Mouse (Mus musculus) cerebellum, postnatal 10 days (tissue): ENCODE measurements around the gene Adam19.
A peak's percentile ranks its signal among the peaks of the same experiment; 100 is the strongest.

ENCODE experiments used
- DNase-seq, 2 experiments: peaks; one replicate each; pipeline ENCODE4 v3.0.0; 2021; ENCODE audit warnings: mixed read lengths in 2 of 2

The Adam19 gene

GRCm38 (mm10) chr11:46109206-46109605 lies 53.4 kb downstream of the Adam19 start:
- DNase-seq, result no peak

GRCm38 (mm10) chr11:46110156-46110944 lies 54.6 kb downstream of the Adam19 start:
- peak; percentile 33 to 42 for DNase-seq

GRCm38 (mm10) chr11:46110945-46111287 lies 55.1 kb downstream of the Adam19 start:
- DNase-seq, result no peak

GRCm38 (mm10) chr11:46113211-46113610 lies 57.4 kb downstream of the Adam19 start:
- no peak for DNase-seq

GRCm38 (mm10) chr11:46114221-46114620 lies 58.4 kb downstream of the Adam19 start:
- DNase-seq, result peak; percentile 39 to 50

- no peak for DNase-seq
These were observed 59.2 kb downstream of the Adam19 start for GRCm38 (mm10) chr11:46115011-46115410.

- no peak for DNase-seq
These were observed 59.8 kb downstream of the Adam19 start for GRCm38 (mm10) chr11:46115411-46116173.

DNA sequence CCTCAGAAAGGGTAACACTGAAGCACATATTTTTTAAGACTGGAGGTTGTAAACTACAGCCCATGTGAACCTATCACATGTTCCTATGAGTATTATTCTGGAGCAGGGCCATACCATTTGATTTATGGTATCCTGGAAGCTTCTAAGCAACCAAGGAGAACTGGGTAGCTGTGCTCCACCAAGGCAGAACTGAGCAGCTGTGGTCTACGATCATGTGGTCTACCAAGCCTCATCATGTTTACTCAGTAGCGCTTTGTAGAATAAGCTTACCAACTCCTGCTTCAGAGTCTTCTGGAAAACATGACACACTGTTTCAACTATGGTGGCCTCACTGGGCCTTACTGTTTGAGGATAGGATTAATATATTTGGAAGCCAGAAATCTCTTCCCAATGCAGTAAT lies 60.7 kb downstream of the Adam19 start:
- no peak for DNase-seq

- no peak for DNase-seq
These were observed 63.8 kb downstream of the Adam19 start for GRCm38 (mm10) chr11:46119624-46120023.

GRCm38 (mm10) chr11:46120084-46120483 lies 64.3 kb downstream of the Adam19 start:
- DNase-seq, result no peak

GRCm38 (mm10) chr11:46121666-46122065 lies 65.9 kb downstream of the Adam19 start:
- no peak for DNase-seq

DNA sequence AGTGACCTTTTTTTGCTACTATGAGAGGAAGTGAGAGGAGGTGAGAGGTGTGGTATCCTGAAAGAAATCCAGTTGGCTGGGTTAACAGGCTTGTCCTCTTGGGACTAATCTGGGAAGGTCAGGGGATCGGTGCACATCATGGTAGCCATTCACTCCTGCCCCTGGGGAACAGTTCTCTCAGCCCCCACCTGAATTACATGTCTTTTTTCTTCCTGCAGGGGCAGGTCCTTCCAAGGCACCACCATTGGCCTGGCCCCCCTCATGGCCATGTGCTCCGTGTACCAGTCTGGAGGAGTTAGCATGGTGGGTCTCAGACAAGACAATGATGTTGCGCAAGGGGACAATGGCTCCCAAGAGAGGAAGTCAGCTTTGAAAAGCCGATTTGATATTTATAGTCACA lies 67.1 kb downstream of the Adam19 start:
- no peak for DNase-seq

DNA sequence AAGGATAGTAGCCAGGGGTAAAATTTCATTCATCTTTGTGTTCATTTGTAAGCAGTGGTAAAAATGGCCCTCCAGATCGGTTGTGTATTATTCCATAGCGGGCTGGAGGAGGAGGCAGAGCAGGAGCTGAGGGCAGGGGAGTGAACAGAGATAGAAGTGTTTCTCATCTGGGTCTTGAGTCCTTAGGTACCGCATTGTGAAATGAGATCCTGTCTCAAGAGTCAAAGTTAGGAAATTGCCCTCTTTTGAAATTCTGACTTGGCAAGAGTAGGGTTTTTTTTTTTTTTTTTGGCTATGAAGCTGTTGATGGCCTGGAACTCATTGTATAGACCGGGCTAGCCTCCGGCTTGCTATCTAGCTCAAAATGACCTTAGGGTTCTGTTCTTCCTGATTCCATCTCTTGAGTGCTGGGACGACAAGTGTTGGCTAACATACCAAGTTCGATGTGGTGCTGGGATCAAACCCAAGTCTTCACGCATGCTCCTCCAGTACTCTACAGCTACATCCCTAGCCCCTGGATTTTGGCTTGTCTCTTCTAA lies 67.6 kb downstream of the Adam19 start:
- no peak for DNase-seq

DNA sequence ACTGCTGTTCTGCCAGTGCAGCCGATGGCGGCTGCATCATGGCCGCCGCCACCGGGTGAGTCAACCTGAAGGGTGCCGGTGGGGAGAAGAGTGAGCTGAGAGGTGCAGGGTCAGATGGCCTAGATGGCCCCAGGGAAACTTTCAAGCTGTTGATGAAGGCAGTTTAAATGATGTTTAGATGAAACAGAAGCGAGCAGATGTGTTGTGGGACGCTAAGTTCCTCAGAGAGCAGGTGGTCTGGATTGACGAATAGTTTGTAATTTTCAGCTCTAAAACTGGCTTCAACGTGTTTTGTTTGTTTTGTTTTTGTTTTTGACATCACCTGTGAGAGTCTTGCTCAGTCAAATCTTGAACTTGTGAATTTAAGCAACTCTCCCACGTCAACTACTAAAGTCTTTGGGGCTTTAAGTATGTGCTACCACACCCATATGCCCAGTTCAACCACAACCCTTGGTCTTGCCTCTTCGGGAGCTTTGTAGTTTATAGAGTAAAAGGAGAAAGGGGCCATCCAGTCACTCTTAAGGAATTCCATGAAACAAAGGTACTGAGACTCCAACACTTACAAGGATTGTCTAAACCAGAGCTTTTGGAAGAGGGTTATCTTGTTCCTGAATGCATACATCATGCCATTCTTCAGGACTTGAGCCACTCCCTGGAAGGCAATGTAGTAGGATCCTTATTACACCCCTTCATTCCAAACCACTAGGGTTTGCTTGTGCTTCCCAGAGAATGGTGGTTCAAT lies 69.5 kb downstream of the Adam19 start:
- no peak for DNase-seq

DNA sequence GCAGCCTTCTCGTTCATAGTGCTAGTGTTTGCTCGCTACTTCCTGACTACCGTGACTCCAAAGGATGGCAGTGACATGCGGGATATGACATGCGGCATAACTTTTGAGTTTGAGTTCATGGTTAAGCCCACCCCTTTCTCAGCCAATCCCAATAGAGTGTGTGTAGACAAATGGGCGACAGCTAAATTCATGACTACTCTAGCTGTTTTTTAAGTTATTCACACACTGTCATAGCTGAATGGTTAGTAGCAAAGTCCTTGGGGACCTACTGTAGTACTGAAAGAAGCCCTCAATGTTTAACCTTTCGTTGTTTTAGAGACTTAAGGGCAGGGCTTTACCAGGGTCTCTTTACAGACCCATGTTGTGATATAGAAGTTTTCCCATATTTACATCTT lies 70.0 kb downstream of the Adam19 start:
- DNase-seq, result no peak

DNA sequence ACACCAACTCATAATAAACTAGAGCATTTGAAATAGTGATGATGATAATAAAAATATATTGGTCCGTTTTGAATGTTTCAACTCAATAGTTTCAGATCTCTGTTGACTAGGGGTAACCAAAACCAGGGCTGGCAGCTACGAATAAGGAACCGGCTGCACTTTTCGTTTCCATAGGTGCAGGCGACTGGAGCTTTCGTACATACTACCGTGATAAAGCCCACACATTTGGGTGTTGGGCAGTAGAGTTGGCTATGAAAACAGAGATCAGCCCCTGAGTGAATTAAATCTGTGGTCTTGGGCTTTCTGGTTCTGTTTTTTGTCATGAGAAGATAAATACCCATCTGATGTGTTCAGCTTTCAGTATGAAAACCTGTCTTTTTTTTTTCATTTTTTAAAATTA lies 70.5 kb downstream of the Adam19 start:
- DNase-seq, result no peak

DNA sequence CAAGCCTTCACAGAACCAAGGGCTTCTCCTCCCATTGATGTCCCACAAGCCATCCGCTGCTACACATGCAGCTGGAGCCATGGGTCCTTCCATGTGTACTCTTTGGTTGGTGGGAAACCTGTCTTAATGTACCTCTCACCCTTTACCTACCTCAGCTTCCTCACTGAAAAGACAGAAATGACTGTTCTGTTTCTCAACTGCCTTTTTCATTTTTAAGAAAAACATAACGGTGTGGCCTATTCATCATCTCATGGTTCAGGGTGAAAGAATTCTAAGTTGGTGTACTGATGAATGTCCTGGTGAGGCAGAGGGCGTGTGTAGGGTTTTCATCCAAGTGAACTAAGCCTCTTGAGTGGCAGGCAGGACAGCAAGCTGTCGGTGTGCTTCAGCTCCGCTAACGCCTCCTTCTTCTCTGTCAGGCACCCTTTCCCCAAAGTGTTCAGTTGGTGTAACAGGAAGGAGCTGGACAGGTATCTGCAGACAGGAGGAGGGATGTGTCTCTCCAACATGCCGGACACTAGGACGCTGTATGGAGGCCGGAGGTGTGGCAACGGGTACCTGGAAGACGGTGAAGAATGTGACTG lies 71.1 kb downstream of the Adam19 start:
- DNase-seq, result no peak

- no peak for DNase-seq
These were observed 72.1 kb downstream of the Adam19 start for GRCm38 (mm10) chr11:46127621-46128547.

DNA sequence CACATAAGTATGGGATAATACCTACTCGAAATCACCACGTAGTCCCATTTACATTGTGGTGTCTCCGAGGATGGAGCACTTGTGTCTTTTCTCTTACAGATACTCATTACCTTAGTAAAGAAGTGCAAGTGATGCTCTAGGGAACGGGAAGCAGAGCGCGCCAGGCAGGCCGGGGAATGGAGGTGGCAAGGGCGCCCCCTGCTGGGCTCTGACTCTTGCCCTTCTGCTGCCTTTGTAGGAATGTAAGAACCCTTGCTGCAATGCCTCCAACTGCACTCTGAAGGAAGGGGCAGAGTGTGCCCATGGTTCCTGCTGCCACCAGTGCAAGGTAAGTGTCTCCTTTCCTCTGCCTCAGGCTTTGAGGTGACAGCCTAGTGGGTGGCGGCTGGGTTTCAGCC lies 72.8 kb downstream of the Adam19 start:
- DNase-seq, result peak; percentile 72 to 73

DNA sequence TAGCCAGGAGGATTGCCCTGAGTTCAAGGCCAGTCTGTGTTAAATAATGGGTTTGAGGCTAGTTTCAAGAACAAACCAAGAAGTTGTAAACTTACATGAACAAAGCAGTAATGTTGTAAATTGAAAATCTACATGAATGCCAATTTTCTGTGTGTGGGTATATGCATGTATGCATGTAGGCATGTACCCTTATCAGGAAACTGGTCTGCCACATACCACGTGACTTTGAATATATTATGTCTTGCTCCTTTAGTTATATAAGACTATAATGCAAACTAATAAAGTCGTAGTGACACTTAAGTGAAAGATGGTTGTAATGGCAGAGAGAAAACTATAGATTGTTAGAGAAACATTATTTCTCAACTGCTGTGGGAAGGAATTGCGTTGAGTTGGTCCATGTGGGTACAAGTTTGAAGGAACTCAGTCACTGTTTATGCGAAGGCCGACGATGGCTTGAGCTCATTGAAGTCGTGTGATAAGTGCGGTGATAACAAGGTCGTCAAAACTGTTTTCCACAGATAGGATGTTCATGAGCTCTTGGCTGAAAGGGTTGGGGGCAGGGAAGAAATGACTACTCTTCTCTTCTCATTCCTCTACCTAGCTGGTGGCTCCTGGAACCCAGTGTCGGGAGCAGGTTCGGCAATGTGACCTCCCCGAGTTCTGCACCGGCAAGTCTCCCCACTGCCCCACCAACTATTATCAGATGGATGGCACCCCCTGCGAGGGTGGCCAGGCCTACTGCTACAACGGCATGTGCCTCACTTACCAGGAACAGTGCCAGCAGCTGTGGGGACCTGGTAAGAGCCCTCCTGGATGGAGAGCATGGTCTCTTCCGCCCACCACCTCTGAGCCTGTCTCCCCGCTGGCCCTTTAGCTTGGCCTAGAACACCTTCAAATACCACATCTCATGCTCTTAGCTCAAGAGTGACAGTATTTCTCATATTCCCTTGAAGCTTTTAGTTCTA lies 75.5 kb downstream of the Adam19 start:
- DNase-seq, result no peak

DNA sequence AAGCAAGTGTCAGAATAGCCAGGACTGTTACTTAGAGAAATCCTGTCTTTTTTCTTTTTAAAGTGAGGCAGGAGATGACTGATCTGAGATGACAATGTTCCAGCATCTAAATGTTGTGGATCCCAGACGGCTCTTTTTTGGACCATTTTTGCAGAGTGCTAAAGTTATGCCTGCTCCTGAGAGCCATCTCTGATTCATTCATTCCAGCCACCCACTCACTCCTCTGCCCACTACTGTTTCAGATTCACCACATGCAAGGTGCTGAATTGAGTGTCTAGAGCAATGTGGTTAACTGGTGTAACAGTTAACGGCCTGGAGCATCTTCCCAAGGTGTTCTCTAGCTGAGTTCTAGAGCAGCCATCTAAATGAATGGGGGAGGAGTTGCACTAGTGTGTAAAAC lies 79.1 kb downstream of the Adam19 start:
- DNase-seq, result no peak
